Mouse (Mus musculus) forebrain, embryonic 13.5 days (tissue): Measurements from ENCODE around the gene Tmem42. TPM values are rescaled to one million over a fixed set of nuclear protein-coding genes. Genes with fewer than 3 reads are reported as not detected.
A peak's percentile ranks its signal among the peaks of the same experiment; 100 is the strongest.

Source experiments
- ATAC-seq: fragments of 200-750 bp; cut with Nextera tagmentation; 2 replicates; pipeline ENCODE4 v1.8.0; 2017
- H3K27ac ChIP-seq: fragments of 300-500 bp; sonication (generic); 2 replicates; pipeline ENCODE4 v1.5.1; 2015; ENCODE audit warnings: inconsistent platforms, mild to moderate bottlenecking, moderate library complexity
- H3K27me3 ChIP-seq: fragments of 300-500 bp; sonication (generic); 2 replicates; pipeline ENCODE4 v1.6.1; 2015; ENCODE audit warnings: mild to moderate bottlenecking, inconsistent platforms
- H3K36me3 ChIP-seq: fragments of 300-500 bp; sonication (generic); 2 replicates; pipeline ENCODE4 v1.6.1; 2015; ENCODE audit warnings: mild to moderate bottlenecking, inconsistent platforms; ENCODE audit not compliant: poor library complexity, severe bottlenecking
- H3K4me1 ChIP-seq: fragments of 300-500 bp; sonication (generic); 2 replicates; pipeline ENCODE4 v1.6.1; 2015; ENCODE audit warnings: inconsistent platforms
- H3K4me2 ChIP-seq: fragments of 300-500 bp; sonication (generic); 2 replicates; pipeline ENCODE4 v1.6.1; 2015; ENCODE audit warnings: inconsistent platforms, mild to moderate bottlenecking, moderate library complexity
- H3K4me3 ChIP-seq: fragments of 300-500 bp; sonication (generic); 2 replicates; pipeline ENCODE4 v1.5.1; 2015; ENCODE audit warnings: mild to moderate bottlenecking, inconsistent platforms
- H3K9ac ChIP-seq: fragments of 300-500 bp; sonication (generic); 2 replicates; pipeline ENCODE4 v1.6.1; 2015; ENCODE audit warnings: mild to moderate bottlenecking, inconsistent platforms
- H3K9me3 ChIP-seq: fragments of 300-500 bp; sonication (generic); replicated peaks from 2 replicates; pipeline ENCODE4 v1.6.1; 2016; ENCODE audit warnings: inconsistent platforms
- WGBS: fragments of 180-500 bp; shearing (Covaris S2); methylation state at CpG from one replicate; pipeline ENCODE4 v1.1.7; 2015; 5-methylcytosine and 5-hydroxymethylcytosine counted together
- polyA plus RNA-seq: library from polyadenylated mRNA; unstranded; fragments of >200 nt; fragmentation: Nextera tagmentation; extraction: Ambion mirVana; gene quantifications from 2 replicates; pipeline ENCODE4 v1.2.1, GENCODE M21; 2015

Tmem42 gene
- polyA plus RNA-seq: 16.4 and 17.9 TPM in 2 replicates

DNA sequence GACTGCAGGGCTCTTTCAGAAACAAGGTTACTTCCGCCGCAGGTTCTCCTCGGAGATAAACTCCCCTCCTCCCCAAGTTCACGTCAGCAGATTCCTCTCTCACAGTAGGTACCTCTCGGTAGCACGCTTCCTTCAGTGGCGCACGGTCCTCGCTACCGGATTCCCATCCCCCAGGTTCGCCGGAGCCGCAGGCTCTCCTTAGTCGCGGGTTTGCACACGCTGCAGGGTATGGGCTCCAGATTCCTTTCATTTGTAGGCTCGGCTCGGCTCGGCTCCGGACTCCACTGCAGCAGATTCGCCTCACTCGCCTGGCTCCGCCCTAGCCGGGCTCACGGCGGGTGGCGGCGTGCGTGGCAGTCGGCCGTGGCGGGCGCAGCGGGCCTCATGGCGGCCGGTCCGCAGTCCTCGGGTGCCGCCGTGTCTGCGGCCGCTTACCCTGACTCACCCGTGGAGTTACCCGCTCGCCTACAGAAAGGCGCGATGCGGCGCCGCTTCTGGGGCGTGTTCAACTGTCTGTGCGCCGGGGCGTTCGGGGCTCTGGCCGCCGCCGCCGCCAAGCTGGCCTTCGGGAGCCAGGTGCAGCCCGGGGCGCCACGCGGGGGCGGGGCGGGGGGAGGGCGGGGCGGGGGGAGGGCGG, at the start of gene Tmem42:
Tmem42 (plus strand) TSS at position 332 of the 637 bp plus-strand sequence.
- Histone ChIP-seq H3K27ac (peak within 1 kb of the TSS; percentile 88), H3K9ac (peak within 1 kb of the TSS; percentile 82), H3K4me2 (peak within 1 kb of the TSS; percentile 74), H3K36me3 (peaks cover 19% of the 10 kb centered on the region), H3K4me1 (peaks cover 23% of the 10 kb centered on the region), H3K27me3 (no peaks in the 10 kb centered on the region), H3K4me3 (peak within 1 kb of the TSS; percentile 54), H3K9me3 (no peaks in the 10 kb centered on the region)
- WGBS: under 1% methylated on average over 42 of the region's 69 CpGs
- peak; percentile 97 for ATAC-seq

DNA sequence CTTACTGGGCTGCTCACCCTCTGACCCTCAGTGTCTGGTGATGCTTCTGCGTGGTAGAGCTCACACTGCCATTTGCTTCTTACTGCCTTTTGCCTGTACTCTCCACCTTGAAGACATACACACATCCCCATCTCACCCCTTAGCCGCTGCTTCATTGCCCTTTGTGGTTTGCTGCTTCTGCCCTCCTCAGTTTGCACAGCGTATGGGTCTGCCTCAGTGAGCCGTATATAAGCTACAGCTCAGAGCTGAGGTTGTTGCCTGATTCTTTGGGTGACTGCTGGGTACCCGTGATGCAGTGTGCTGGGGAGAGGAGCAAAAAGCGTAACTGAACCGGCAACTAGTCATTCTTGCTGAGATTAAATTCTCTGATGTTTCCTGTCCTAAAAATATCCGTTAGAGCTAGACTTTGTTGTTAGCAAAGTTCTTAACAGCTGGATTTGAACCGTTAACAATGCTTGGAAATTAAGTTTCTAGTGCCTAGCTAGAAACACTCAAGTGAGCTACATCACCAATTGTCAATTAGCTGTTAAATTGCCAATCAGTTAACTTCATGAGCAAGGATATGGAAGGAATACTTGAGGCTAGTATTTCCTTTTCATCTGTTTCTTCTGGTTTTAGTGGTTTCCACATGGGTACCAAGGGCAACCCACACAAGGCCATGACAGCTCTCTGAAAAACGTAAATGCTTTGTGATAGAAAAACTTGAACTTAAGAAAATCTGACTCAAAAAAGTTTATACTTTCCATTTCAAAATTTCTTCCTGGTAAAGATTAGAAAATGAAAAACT, 22.5 kb upstream of the Tmem42 start:
- H3K36me3 ChIP-seq: peaks cover 77% of the 10 kb centered on the region
- 94% methylated on average over 10 of the region's 10 CpGs for WGBS

GRCm38 (mm10) chr9:122999193-122999586, 21.9 kb upstream of the Tmem42 start:
- H3K27me3 ChIP-seq: no peaks in the 10 kb centered on the region
- no peak for ATAC-seq
- no peak overlapping the region for H3K4me2 ChIP-seq
- no peaks in the 10 kb centered on the region for H3K9me3 ChIP-seq
- WGBS: 95% methylated on average over 4 of the region's 4 CpGs
- H3K27ac ChIP-seq: no peak overlapping the region
- H3K4me1 ChIP-seq: no peaks in the 10 kb centered on the region
- H3K36me3 ChIP-seq: peaks cover 79% of the 10 kb centered on the region
- H3K4me3 ChIP-seq: no peak overlapping the region
- no peak overlapping the region for H3K9ac ChIP-seq

More for the DNA sequence above, 22.5 kb upstream of the Tmem42 start:
- H3K9me3 ChIP-seq: no peaks in the 10 kb centered on the region
- H3K27ac ChIP-seq: no peak overlapping the region
- ATAC-seq: no peak
- no peak overlapping the region for H3K4me3 ChIP-seq
- no peak overlapping the region for H3K4me2 ChIP-seq
- no peak overlapping the region for H3K9ac ChIP-seq
- no peaks in the 10 kb centered on the region for H3K27me3 ChIP-seq
- H3K4me1 ChIP-seq: no peaks in the 10 kb centered on the region

DNA sequence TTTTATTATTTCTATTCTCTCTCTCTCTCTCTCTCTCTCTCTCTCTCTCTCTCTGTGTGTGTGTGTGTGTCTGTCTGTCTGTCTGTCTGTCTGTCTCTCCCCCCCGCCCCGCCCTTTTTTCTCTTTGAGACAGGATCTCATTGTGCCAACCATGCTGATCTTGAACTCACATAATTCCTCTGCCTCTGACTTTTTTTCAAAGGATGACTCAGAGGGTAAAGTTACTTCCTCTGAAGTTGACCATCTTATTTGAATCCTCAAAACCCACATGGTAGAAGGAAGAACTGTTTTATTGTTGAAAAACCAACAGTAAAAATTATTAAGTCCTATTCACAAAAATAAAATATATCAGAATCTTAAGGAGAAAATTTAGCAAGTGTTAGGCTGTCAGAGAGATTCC, 16.4 kb upstream of the Tmem42 start:
- Histone ChIP-seq H3K36me3 (peaks cover 86% of the 10 kb centered on the region), H3K9ac (no peak overlapping the region)
- 100% methylated on average over 2 of the region's 2 CpGs for WGBS

GRCm38 (mm10) chr9:123006071-123006470, 15.1 kb upstream of the Tmem42 start:
- H3K4me3 ChIP-seq: no peak overlapping the region
- H3K9ac ChIP-seq: no peak overlapping the region
- no peak overlapping the region for H3K4me2 ChIP-seq
- H3K27me3 ChIP-seq: no peaks in the 10 kb centered on the region
- WGBS: 88% methylated on average over 6 of the region's 6 CpGs
- no peak for ATAC-seq
- no peaks in the 10 kb centered on the region for H3K9me3 ChIP-seq
- H3K4me1 ChIP-seq: no peaks in the 10 kb centered on the region
- peaks cover 87% of the 10 kb centered on the region for H3K36me3 ChIP-seq
- H3K27ac ChIP-seq: no peak overlapping the region

More for the DNA sequence above, 16.4 kb upstream of the Tmem42 start:
- Histone ChIP-seq H3K4me1 (no peaks in the 10 kb centered on the region), H3K27me3 (no peaks in the 10 kb centered on the region), H3K9me3 (no peaks in the 10 kb centered on the region), H3K4me3 (no peak overlapping the region), H3K4me2 (no peak overlapping the region), H3K27ac (no peak overlapping the region)
- ATAC-seq: no peak

- H3K36me3 ChIP-seq: peaks cover 12% of the 10 kb centered on the region
- H3K9me3 ChIP-seq: no peaks in the 10 kb centered on the region
- no peak overlapping the region for H3K27ac ChIP-seq
- H3K4me1 ChIP-seq: peaks cover 23% of the 10 kb centered on the region
- WGBS: 44% methylated on average over 16 of the region's 24 CpGs
- no peaks in the 10 kb centered on the region for H3K27me3 ChIP-seq
- peak overlapping the region; percentile 54 for H3K4me3 ChIP-seq
- ATAC-seq: peak; percentile 48
- H3K9ac ChIP-seq: peak overlapping the region; percentile 82; the same call in 1 of the 2 replicates
- peak overlapping the region; percentile 74 for H3K4me2 ChIP-seq
These were observed 682 bp downstream of the Tmem42 start for GRCm38 (mm10) chr9:123021636-123022379.

- WGBS: 90% methylated on average over 2 of the region's 2 CpGs
- Histone ChIP-seq H3K4me1 (peaks cover 18% of the 10 kb centered on the region), H3K4me2 (no peak overlapping the region), H3K36me3 (no peaks in the 10 kb centered on the region), H3K9me3 (no peaks in the 10 kb centered on the region), H3K9ac (no peak overlapping the region), H3K27me3 (no peaks in the 10 kb centered on the region), H3K4me3 (no peak overlapping the region), H3K27ac (no peak overlapping the region)
- ATAC-seq: no peak
These were observed 3.1 kb downstream of the Tmem42 start for GRCm38 (mm10) chr9:123024201-123024600.

DNA sequence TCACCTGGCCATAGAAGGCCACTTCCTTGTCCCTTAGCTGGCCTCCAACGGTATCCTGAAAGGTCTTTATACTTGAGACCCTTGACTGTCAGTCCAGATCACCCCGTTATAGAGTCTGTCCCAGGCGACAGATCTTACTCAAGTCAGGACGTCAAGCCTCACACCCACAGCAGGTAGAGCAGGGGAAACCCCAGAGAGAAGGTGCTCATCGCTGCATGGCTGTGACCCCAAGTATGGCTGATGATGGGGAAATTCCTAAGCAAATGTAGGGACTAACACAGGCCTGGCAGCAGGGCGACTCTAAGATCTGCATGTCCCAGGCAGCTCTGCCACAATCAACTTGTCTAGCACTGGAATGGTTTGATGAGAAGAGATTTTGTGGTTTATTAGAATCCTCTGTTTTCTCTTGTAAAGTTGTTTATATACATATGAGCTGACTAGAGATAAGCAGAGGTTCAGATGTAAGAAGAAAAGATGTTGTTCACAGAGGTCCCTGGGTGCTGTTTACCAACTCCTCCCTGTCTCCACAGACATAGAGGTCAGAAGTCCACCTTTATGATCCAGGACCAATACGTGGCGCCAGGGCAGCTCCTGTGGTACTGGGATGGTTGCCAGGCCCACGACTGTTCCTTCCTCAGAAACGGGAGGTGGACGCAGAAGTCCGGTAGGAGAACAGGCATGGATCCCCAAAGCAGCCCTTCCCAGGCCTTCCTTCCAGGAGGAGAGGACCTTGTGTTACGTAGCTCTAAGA, 10.5 kb downstream of the Tmem42 start:
- H3K27me3 ChIP-seq: no peaks in the 10 kb centered on the region
- WGBS: 86% methylated on average over 13 of the region's 13 CpGs
- H3K36me3 ChIP-seq: no peaks in the 10 kb centered on the region
- H3K4me2 ChIP-seq: no peak overlapping the region
- no peak overlapping the region for H3K9ac ChIP-seq
- no peaks in the 10 kb centered on the region for H3K9me3 ChIP-seq
- H3K4me3 ChIP-seq: no peak overlapping the region
- H3K27ac ChIP-seq: no peak overlapping the region
- ATAC-seq: no peak
- H3K4me1 ChIP-seq: no peaks in the 10 kb centered on the region

GRCm38 (mm10) chr9:123034426-123034825, 13.3 kb downstream of the Tmem42 start, which contains the start of gene Tgm4:
TSS of gene Tgm4 (plus strand) at chr9:123034726.
- H3K4me3 ChIP-seq: no peak within 1 kb of the TSS
- no peaks in the 10 kb centered on the region for H3K4me1 ChIP-seq
- no peaks in the 10 kb centered on the region for H3K9me3 ChIP-seq
- ATAC-seq: no peak
- no peak within 1 kb of the TSS for H3K27ac ChIP-seq
- H3K36me3 ChIP-seq: no peaks in the 10 kb centered on the region
- H3K27me3 ChIP-seq: 0 out of 2 replicates have a peak, but pooled peaks cover 2% of the 10 kb centered on the region
- H3K4me2 ChIP-seq: no peak within 1 kb of the TSS
- WGBS: 91% methylated on average over 4 of the region's 4 CpGs
- H3K9ac ChIP-seq: no peak within 1 kb of the TSS

- H3K9ac ChIP-seq: no peak overlapping the region
- no peak overlapping the region for H3K4me3 ChIP-seq
- H3K9me3 ChIP-seq: no peaks in the 10 kb centered on the region
- no peaks in the 10 kb centered on the region for H3K36me3 ChIP-seq
- ATAC-seq: no peak
- H3K27ac ChIP-seq: no peak overlapping the region
- H3K4me1 ChIP-seq: no peaks in the 10 kb centered on the region
- WGBS: 100% methylated on average over 1 of the region's 1 CpGs
- H3K4me2 ChIP-seq: no peak overlapping the region
- H3K27me3 ChIP-seq: no peaks in the 10 kb centered on the region
These were observed 26.5 kb downstream of the Tmem42 start for GRCm38 (mm10) chr9:123047665-123048064.

DNA sequence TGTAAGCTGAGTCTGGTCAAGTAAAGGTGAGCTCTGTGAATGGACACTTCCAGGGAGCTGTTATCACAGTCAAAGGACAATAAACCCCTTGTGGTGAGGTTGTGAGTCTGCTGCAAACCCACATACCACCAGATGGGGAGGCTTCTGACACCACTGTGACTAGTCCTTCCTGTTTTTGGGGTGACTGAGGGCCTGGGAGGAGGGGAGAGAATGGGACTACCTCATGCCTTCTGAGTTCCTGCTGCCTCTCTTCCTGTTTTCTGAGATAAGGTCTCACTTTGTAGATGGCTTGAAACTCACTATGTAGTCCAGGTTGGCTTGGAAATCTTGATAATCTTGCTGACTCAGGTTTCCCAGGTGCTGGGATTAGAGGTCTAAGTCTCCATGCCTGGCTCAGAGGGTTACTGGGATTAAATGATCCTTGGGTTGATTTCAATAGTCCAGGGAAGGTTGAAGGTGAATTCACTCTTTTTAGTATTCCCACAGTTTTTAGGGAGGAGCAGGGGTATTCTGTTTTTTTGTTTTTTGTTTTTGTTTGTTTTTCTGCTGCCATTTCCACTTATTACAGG, 37.7 kb downstream of the Tmem42 start:
- H3K27ac ChIP-seq: no peak overlapping the region
- no peaks in the 10 kb centered on the region for H3K36me3 ChIP-seq
- H3K27me3 ChIP-seq: no peaks in the 10 kb centered on the region
- ATAC-seq: no peak
- H3K4me1 ChIP-seq: no peaks in the 10 kb centered on the region
- H3K9me3 ChIP-seq: no peaks in the 10 kb centered on the region
- no peak overlapping the region for H3K4me2 ChIP-seq
- no peak overlapping the region for H3K4me3 ChIP-seq
- no peak overlapping the region for H3K9ac ChIP-seq
